Mouse (Mus musculus) spleen, embryonic (tissue): Measurements from ENCODE around the gene Chil4.

Experiments
- CTCF ChIA-PET: fragments of 350-600 bp; sonication (Branson Sonifier 250); formaldehyde crosslinking; loops from one replicate; lab custom pipeline; 2022; lab: Charles Lee

Chil4 gene

GRCm38 (mm10) chr3:106170522-106171053 lies 48.7 kb downstream of the Chil4 start:
- CTCF ChIA-PET = no interaction called here

GRCm38 (mm10) chr3:106167464-106167863 lies 51.8 kb downstream of the Chil4 start, which contains the start of gene Chil3:
Chil3 (minus strand) TSS chr3:106167564.
- CTCF ChIA-PET = no interaction called here

GRCm38 (mm10) chr3:106154413-106154812 lies 64.9 kb downstream of the Chil4 start:
- CTCF ChIA-PET = no interaction called here
